In genomic region chr12:108600864-108601263, GRCm38 (mm10) we compare ENCODE assay signal across 11 mouse cellular contexts. TPM values are rescaled to one million over a fixed set of nuclear protein-coding genes. Genes with fewer than 3 reads are reported as not detected.
A peak's percentile ranks its signal among the peaks of the same experiment; 100 is the strongest.
DNase-seq lines count a peak whose midpoint lies in the region; ATAC-seq and TF ChIP-seq lines count a peak whose summit lies in the region.
"Had no signal": no experiment of that assay in that cellular context is flagged by ENCODE, and none has a peak within 500 bp of the region (broad histone marks: within the 10 kb centered on the region; RNA-seq: fewer than 3 reads in every experiment).

No protein-coding gene starts in this region.

- peaks cover 20% of the 10 kb centered on the region for H3K4me1 ChIP-seq in heart, embryonic 11.5 days (ENCODE audit: control insufficient read depth, insufficient read depth, low read length)
- peaks cover 25% of the 10 kb centered on the region for H3K4me1 ChIP-seq in midbrain, embryonic 14.5 days (ENCODE audit: control insufficient read depth, insufficient read depth, low read length)
- peaks cover 18% of the 10 kb centered on the region for H3K4me1 ChIP-seq in midbrain, embryonic 16.5 days (ENCODE audit: control insufficient read depth, insufficient read depth, low read length)
- no peaks in the 10 kb centered on the region for H3K4me1 ChIP-seq in lung, postnatal 0 days (ENCODE audit: insufficient read depth, low read depth, low read length)

- no peak overlapping the region for H3K4me3 ChIP-seq in heart, embryonic 11.5 days (ENCODE audit: low read depth, low read length)
- H3K4me3 ChIP-seq in midbrain, embryonic 14.5 days (replicated peaks; ENCODE audit: low read depth, low read length) = no peak overlapping the region
- no peak overlapping the region for H3K4me3 ChIP-seq in midbrain, embryonic 16.5 days (ENCODE audit: low read depth, low read length)
- H3K4me3 ChIP-seq in lung, postnatal 0 days (ENCODE audit: low read depth, low read length) = no peak overlapping the region

- WGBS in heart, embryonic 11.5 days (ENCODE audit: insufficient replicate concordance) = 74% methylated on average over 4 of the region's 4 CpGs
- 81% methylated on average over 4 of the region's 4 CpGs for WGBS in midbrain, embryonic 14.5 days
- WGBS in midbrain, embryonic 16.5 days = 73% methylated on average over 4 of the region's 4 CpGs
- 69% methylated on average over 4 of the region's 4 CpGs for WGBS in lung, postnatal 0 days

- no peak for DNase-seq in heart, postnatal 4 days
- DNase-seq in midbrain, embryonic 14.5 days = no peak
- DNase-seq in thymus, postnatal 36 days = peak; percentile 16 to 35
- DNase-seq in lung, postnatal 0 days (ENCODE audit: low spot score) = no peak
- no peak for DNase-seq in left cerebral cortex, postnatal 36 days (ENCODE audit: low spot score in 2 of 2)
- DNase-seq: cerebellum, adult 2 months; embryo, embryonic 11 days had no signal

- no peaks in the 10 kb centered on the region for H3K27me3 ChIP-seq in heart, embryonic 11.5 days (ENCODE audit: control insufficient read depth, insufficient read depth, low read length)
- no peaks in the 10 kb centered on the region for H3K27me3 ChIP-seq in midbrain, embryonic 14.5 days (ENCODE audit: control insufficient read depth, insufficient read depth, low read length)
- no peaks in the 10 kb centered on the region for H3K27me3 ChIP-seq in midbrain, embryonic 16.5 days (ENCODE audit: control insufficient read depth, insufficient read depth, low read depth, low read length)
- no peaks in the 10 kb centered on the region for H3K27me3 ChIP-seq in lung, postnatal 0 days (replicated peaks; ENCODE audit: insufficient read depth, low read length)

- no peak overlapping the region for H3K9ac ChIP-seq in heart, embryonic 11.5 days (ENCODE audit: low read depth, low read length)
- H3K9ac ChIP-seq in midbrain, embryonic 14.5 days (replicated peaks; ENCODE audit: low read length) = no peak overlapping the region
- H3K9ac ChIP-seq in midbrain, embryonic 16.5 days (ENCODE audit: low read depth, low read length) = no peak overlapping the region; the same call in 1 of the 2 replicates
- no peak overlapping the region for H3K9ac ChIP-seq in lung, postnatal 0 days (replicated peaks; ENCODE audit: low read depth)

- no peak overlapping the region; the same call in 1 of the 2 replicates for H3K4me2 ChIP-seq in heart, embryonic 11.5 days
- no peak overlapping the region for H3K4me2 ChIP-seq in midbrain, embryonic 14.5 days (ENCODE audit: low read length)
- H3K4me2 ChIP-seq in midbrain, embryonic 16.5 days (ENCODE audit: low read length) = no peak overlapping the region
- H3K4me2 ChIP-seq in lung, postnatal 0 days (replicated peaks; ENCODE audit: low read depth, low read length) = no peak overlapping the region

- no peak for TF ChIP-seq EP300 in lung, postnatal 0 days (IDR thresholded peaks at IDR 0.05)

- peak overlapping the region; percentile 22; the same call in 1 of the 2 replicates for H3K27ac ChIP-seq in heart, embryonic 11.5 days (ENCODE audit: low read depth, low read length)
- H3K27ac ChIP-seq in midbrain, embryonic 14.5 days (replicated peaks; ENCODE audit: low read depth, low read length) = 0 out of 2 replicates have a peak overlapping the region, but pooled peaks have one; percentile 26
- no peak overlapping the region for H3K27ac ChIP-seq in midbrain, embryonic 16.5 days (ENCODE audit: low read length)
- H3K27ac ChIP-seq in lung, postnatal 0 days (ENCODE audit: low read length) = no peak overlapping the region
- H3K27ac ChIP-seq: hindbrain, postnatal 0 days had no signal

- ATAC-seq in heart, embryonic 11.5 days (replicated peaks; ENCODE audit: insufficient number of reproducible peaks, low FRiP score, low TSS enrichment) = no peak
- no peak for ATAC-seq in midbrain, embryonic 14.5 days (ENCODE audit: low FRiP score, low TSS enrichment)
- ATAC-seq in midbrain, embryonic 16.5 days = no peak
- ATAC-seq in granulocyte monocyte progenitor cell, adult 5-6 weeks (replicated peaks; ENCODE audit: poor library complexity, severe bottlenecking) = peak; percentile 89
- no peak for ATAC-seq in lung, postnatal 0 days
- ATAC-seq: hindbrain, postnatal 0 days had no signal

- intact Hi-C loops in left cerebral cortex, postnatal 36 days (cut with DNase I) = loop anchor here (10.0 kb wide), 1 partner anchor 46 kb away; the partner anchor contains the start of gene Evl

- H3K9me3 ChIP-seq in heart, embryonic 11.5 days (replicated peaks; ENCODE audit: control insufficient read depth, low read length) = no peaks in the 10 kb centered on the region
- no peaks in the 10 kb centered on the region for H3K9me3 ChIP-seq in midbrain, embryonic 14.5 days (ENCODE audit: control insufficient read depth, low read length)
- H3K9me3 ChIP-seq in midbrain, embryonic 16.5 days (replicated peaks; ENCODE audit: control insufficient read depth, low read length, poor library complexity, severe bottlenecking) = no peaks in the 10 kb centered on the region
- H3K9me3 ChIP-seq in lung, postnatal 0 days (ENCODE audit: low read length) = no peaks in the 10 kb centered on the region

- TF ChIP-seq CTCF in lung, postnatal 0 days (IDR thresholded peaks at IDR 0.05) = no peak

- H3K36me3 ChIP-seq in heart, embryonic 11.5 days (ENCODE audit: control insufficient read depth, insufficient read depth, low read length) = no peaks in the 10 kb centered on the region
- no peaks in the 10 kb centered on the region for H3K36me3 ChIP-seq in midbrain, embryonic 14.5 days (ENCODE audit: control insufficient read depth, insufficient read depth, low read length)
- 0 out of 2 replicates have a peak, but pooled peaks cover 2% of the 10 kb centered on the region for H3K36me3 ChIP-seq in midbrain, embryonic 16.5 days (ENCODE audit: control insufficient read depth, insufficient read depth, low read length)
- H3K36me3 ChIP-seq in lung, postnatal 0 days (ENCODE audit: insufficient read depth, low read length) = no peaks in the 10 kb centered on the region

RNA-seq across cellular contexts. Expression of gene Evl, which starts 46.3 kb away (rescaled TPM):
- polyA plus RNA-seq in heart, embryonic 11.5 days (2014; fragmentation: Nextera tagmentation; extraction: Ambion mirVana) = 49.9 and 51.0 TPM in 2 replicates
- 100 to 1,000 TPM; 140 to 145 TPM for total RNA-seq in heart, postnatal 4 days (2021)
- polyA plus RNA-seq in midbrain, embryonic 14.5 days (2014; fragmentation: Nextera tagmentation; extraction: Ambion mirVana) = 280 and 314 TPM in 2 replicates
- polyA plus RNA-seq in midbrain, embryonic 16.5 days (2015; fragmentation: Nextera tagmentation; extraction: Ambion mirVana) = 268 and 272 TPM in 2 replicates
- total RNA-seq in granulocyte monocyte progenitor cell, adult 5-6 weeks (2014; fragmentation: Nextera tagmentation) = 42.1 and 57.0 TPM in 2 replicates
- total RNA-seq in granulocyte monocyte progenitor cell, adult 5-6 weeks (2017) = 35.8 and 39.1 TPM in 2 replicates
- 43.9 and 45.5 TPM in 2 replicates for polyA plus RNA-seq in lung, postnatal 0 days (2015; fragmentation: Nextera tagmentation; extraction: Ambion mirVana)
- total RNA-seq in left cerebral cortex, postnatal 36 days (2021) = 100 to 1,000 TPM; 261 to 264 TPM

Comparison
In these comparisons a context has a peak if more than half of its experiments do, and no peak if none do; other contexts are left out.
1. H3K27ac ChIP-seq: peak in heart, embryonic 11.5 days (single experiment) and midbrain, embryonic 14.5 days (single experiment); none in midbrain, embryonic 16.5 days (single experiment) and lung, postnatal 0 days (single experiment).
2. DNase-seq: peak in thymus, postnatal 36 days (2 of 2); none in heart, postnatal 4 days (single experiment), midbrain, embryonic 14.5 days (single experiment), lung, postnatal 0 days (single experiment) and left cerebral cortex, postnatal 36 days (0 of 2).